Mouse (Mus musculus) midbrain, embryonic 15.5 days (tissue): ENCODE data around the gene Ppp2r1b. TPM values are rescaled to one million over a fixed set of nuclear protein-coding genes. Genes with fewer than 3 reads are reported as not detected.

Experiments used
- ATAC-seq: fragments of 200-750 bp; cut with Nextera tagmentation; replicated peaks from 2 replicates; pipeline ENCODE4 v1.8.0; 2017; ENCODE audit warnings: moderate TSS enrichment
- H3K27ac ChIP-seq: fragments of 300-500 bp; sonication (generic); 2 replicates; pipeline ENCODE4 v1.5.1; 2015; ENCODE audit warnings: mild to moderate bottlenecking, inconsistent platforms
- H3K27me3 ChIP-seq: fragments of 300-500 bp; sonication (generic); replicated peaks from 2 replicates; pipeline ENCODE4 v1.6.1; 2015; ENCODE audit warnings: inconsistent platforms
- H3K36me3 ChIP-seq: fragments of 300-500 bp; sonication (generic); replicated peaks from 2 replicates; pipeline ENCODE4 v1.6.1; 2015; ENCODE audit warnings: inconsistent platforms
- H3K4me1 ChIP-seq: fragments of 300-500 bp; sonication (generic); 2 replicates; pipeline ENCODE4 v1.6.1; 2015; ENCODE audit warnings: inconsistent platforms
- H3K4me2 ChIP-seq: fragments of 300-500 bp; sonication (generic); 2 replicates; pipeline ENCODE4 v1.6.1; 2015; ENCODE audit warnings: inconsistent platforms, mild to moderate bottlenecking, moderate library complexity
- H3K4me3 ChIP-seq: fragments of 300-500 bp; sonication (generic); 2 replicates; pipeline ENCODE4 v1.5.1; 2015; ENCODE audit warnings: mild to moderate bottlenecking, inconsistent platforms
- H3K9ac ChIP-seq: fragments of 300-500 bp; sonication (generic); 2 replicates; pipeline ENCODE4 v1.6.1; 2015; ENCODE audit warnings: mild to moderate bottlenecking, inconsistent platforms
- H3K9me3 ChIP-seq: fragments of 300-500 bp; sonication (generic); 2 replicates; pipeline ENCODE4 v1.6.1; 2016; ENCODE audit warnings: inconsistent platforms
- WGBS: fragments of 180-500 bp; shearing (Covaris S2); methylation state at CpG from one replicate; pipeline ENCODE4 v1.1.7; 2015; ENCODE audit warnings: mixed read lengths; 5-methylcytosine and 5-hydroxymethylcytosine counted together
- polyA plus RNA-seq: library from polyadenylated mRNA; unstranded; fragments of >200 nt; fragmentation: Nextera tagmentation; extraction: Ambion mirVana; gene quantifications from 2 replicates; pipeline ENCODE4 v1.2.1, GENCODE M21; 2015

Ppp2r1b gene
- 41.6 and 42.5 TPM in 2 replicates for polyA plus RNA-seq

DNA sequence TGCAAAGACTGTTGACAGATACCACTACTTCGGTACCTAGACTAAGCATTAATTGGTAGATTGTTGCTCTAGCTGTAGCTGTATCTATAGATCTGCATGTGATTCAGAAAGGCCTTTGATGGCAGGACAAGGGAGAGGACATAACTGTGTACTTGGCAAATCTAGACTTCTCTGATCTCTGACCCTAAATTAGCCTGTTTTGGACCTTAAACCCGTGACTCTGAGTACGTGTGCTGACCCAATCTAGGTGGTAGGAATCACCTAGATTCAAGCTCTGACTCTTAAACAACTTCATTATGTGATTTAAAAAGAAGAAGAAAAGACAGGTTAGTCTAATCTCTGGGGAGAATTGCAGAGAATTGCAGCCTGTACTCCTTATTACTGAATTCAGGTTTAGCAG lies at the start of gene Ppp2r1b:
TSS of gene Ppp2r1b (plus strand) at position 221 of the 400 bp plus-strand sequence.
- Histone ChIP-seq H3K9ac (no peak within 1 kb of the TSS), H3K9me3 (no peaks in the 10 kb centered on the region), H3K27ac (no peak within 1 kb of the TSS), H3K4me1 (no peaks in the 10 kb centered on the region), H3K27me3 (no peaks in the 10 kb centered on the region), H3K36me3 (peaks cover 13% of the 10 kb centered on the region), H3K4me2 (no peak within 1 kb of the TSS), H3K4me3 (no peak within 1 kb of the TSS)
- ATAC-seq = no peak
- WGBS = 96% methylated on average over 3 of the region's 3 CpGs

DNA sequence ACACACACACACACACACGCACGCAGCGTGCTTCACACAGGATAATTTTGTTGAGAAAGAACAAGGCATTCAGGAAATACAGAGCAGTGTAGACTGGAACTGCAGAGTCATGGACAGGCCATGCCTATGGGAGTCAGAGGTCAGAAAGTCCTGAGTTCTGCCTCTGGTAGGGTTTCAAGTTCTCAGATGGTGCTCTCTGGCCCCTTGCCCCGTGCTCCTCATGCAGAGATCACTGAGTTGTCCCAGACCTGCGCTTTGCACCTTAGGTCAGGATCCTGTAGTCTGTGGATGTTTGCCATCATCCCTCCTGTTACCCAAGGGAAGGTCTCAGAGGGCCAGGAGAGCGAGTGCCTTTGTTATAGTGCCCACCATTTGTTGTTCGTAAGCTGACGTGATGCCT lies 48.3 kb upstream of the Ppp2r1b start:
- H3K4me2 ChIP-seq = no peak overlapping the region
- H3K9me3 ChIP-seq = no peaks in the 10 kb centered on the region
- H3K36me3 ChIP-seq = peaks cover 8% of the 10 kb centered on the region
- no peak overlapping the region for H3K9ac ChIP-seq
- H3K4me1 ChIP-seq = no peaks in the 10 kb centered on the region
- H3K27ac ChIP-seq = no peak overlapping the region
- WGBS = 93% methylated on average over 8 of the region's 8 CpGs
- no peak for ATAC-seq
- no peaks in the 10 kb centered on the region for H3K27me3 ChIP-seq
- H3K4me3 ChIP-seq = no peak overlapping the region

DNA sequence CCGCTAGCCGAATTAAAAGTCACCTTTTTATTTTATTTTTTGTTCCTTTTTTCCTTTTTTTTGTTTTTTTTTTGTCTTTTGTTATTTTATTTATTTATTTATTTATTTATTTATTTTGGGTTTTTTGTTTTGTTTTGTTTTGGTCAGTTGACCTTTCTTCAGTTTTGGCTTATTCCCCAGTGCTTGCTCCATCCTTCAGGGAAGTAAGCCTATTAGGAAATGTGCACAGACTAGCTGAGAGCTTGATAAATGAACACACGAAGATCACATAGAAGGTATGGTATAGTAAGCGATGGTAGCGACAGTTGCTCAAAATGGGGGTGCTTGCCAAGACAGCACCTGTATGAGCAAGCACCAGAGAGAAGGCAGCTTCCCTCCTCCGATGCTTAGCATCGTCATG lies 47.5 kb upstream of the Ppp2r1b start:
- Histone ChIP-seq H3K27ac (no peak overlapping the region), H3K27me3 (no peaks in the 10 kb centered on the region), H3K4me3 (no peak overlapping the region), H3K36me3 (peaks cover 5% of the 10 kb centered on the region; the same call in 1 of the 2 replicates), H3K4me2 (no peak overlapping the region), H3K4me1 (no peaks in the 10 kb centered on the region), H3K9ac (no peak overlapping the region), H3K9me3 (no peaks in the 10 kb centered on the region)
- WGBS = 96% methylated on average over 7 of the region's 7 CpGs
- no peak for ATAC-seq

DNA sequence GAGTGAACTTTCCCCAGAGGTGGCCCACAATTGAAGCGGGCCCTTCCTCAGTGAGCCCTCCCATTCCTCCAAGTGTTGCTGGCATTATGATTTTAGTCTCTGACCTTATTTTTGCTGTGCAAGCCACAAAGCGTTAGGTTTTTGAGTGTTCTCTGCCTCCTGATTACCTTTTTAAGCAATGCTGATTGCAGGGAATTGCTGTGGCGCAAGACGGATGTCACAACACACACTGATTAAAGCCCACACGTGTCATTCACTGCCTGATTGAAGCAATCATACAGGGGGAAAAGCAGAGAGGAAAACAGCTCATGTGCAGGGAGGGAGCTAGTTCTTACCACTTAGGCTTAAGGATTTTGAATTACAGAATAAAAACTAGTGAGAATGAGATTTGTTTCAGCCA lies 46.7 kb upstream of the Ppp2r1b start:
- Histone ChIP-seq H3K4me3 (no peak overlapping the region), H3K4me1 (no peaks in the 10 kb centered on the region), H3K36me3 (peaks cover 10% of the 10 kb centered on the region; the same call in 1 of the 2 replicates), H3K27me3 (no peaks in the 10 kb centered on the region), H3K9me3 (no peaks in the 10 kb centered on the region), H3K4me2 (no peak overlapping the region), H3K9ac (no peak overlapping the region), H3K27ac (no peak overlapping the region)
- WGBS = 87% methylated on average over 5 of the region's 5 CpGs
- ATAC-seq = no peak

DNA sequence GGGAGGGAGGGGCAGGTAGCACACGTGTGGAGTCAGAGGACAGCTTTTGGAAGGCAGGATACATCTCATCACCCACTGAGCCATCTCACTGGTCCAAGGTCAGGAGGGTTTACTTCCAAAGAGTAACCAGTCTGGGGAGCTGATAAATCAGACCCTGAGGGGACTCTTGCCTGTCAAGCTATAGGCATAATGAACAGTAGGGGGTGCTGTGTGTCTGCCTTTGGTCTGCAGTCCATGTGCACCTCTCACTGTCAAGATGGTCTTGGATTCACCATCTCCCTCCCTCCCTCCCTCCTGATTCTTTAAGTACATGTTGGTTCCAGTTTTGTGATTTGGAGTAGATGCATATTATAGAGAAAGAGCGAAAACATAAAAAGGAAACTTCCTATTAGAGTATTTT lies 44.1 kb upstream of the Ppp2r1b start:
- Histone ChIP-seq H3K36me3 (peaks cover 27% of the 10 kb centered on the region; the same call in 1 of the 2 replicates), H3K27ac (no peak overlapping the region), H3K9ac (no peak overlapping the region), H3K4me2 (no peak overlapping the region), H3K4me3 (no peak overlapping the region), H3K9me3 (no peaks in the 10 kb centered on the region), H3K27me3 (no peaks in the 10 kb centered on the region), H3K4me1 (no peaks in the 10 kb centered on the region)
- 65% methylated on average over 2 of the region's 2 CpGs for WGBS
- ATAC-seq = no peak

DNA sequence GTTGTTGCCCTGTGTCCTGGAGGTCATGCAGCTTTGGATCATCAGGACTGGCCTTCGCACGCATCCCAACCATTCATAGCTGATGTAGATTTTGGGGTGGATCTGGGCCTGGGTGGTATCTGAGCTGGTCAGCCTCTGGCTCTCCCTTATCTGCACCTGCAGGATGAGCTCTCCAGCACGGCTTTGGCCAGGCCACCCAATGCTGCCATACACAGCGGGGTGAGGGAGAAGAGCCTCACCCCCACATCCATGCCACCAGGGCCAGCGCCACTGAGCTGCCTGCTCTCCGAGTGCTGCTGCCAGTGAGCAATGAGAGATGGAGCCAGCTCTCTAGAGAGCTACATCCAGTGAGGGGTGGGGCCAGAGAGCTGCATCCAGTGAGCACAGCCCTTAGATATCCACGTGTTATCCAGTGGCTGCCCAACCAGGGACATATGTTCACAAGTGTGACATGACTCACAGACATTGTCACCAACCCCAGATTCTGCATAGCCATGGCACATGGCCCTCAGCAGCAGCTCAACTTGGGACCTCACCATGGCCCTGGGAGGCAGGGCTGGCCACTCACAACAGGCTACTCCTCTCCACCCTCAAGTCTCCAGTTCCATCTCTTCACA lies 41.9 kb upstream of the Ppp2r1b start:
- H3K36me3 ChIP-seq = peaks cover 41% of the 10 kb centered on the region; the same call in 1 of the 2 replicates
- H3K27ac ChIP-seq = no peak overlapping the region
- H3K4me3 ChIP-seq = no peak overlapping the region
- ATAC-seq = no peak
- H3K27me3 ChIP-seq = no peaks in the 10 kb centered on the region
- H3K9ac ChIP-seq = no peak overlapping the region
- 91% methylated on average over 7 of the region's 7 CpGs for WGBS
- H3K4me1 ChIP-seq = no peaks in the 10 kb centered on the region
- no peak overlapping the region for H3K4me2 ChIP-seq
- no peaks in the 10 kb centered on the region for H3K9me3 ChIP-seq

DNA sequence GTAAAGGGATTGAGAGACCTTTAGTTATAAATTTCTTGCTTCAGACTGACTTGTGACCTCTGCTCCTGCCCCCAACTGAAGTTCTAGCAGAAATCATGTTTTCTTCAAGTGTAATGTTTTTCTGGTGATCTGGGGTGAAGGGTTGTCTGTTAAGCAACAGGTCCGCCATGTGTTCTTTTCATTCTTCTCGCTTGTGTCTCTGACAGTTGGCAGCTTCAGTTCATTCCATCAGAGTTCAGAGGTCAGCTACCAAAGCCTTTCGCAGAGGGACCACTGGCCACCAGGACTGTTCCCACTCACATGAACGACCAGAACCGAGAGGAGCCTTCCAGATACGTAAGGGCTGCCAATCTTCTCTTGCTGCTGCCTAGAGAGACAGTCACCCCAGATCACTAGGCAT lies 36.6 kb upstream of the Ppp2r1b start:
- no peak overlapping the region for H3K27ac ChIP-seq
- H3K4me3 ChIP-seq = no peak overlapping the region
- no peak overlapping the region for H3K9ac ChIP-seq
- ATAC-seq = no peak
- no peak overlapping the region for H3K4me2 ChIP-seq
- H3K9me3 ChIP-seq = no peaks in the 10 kb centered on the region
- peaks cover 50% of the 10 kb centered on the region for H3K36me3 ChIP-seq
- H3K27me3 ChIP-seq = no peaks in the 10 kb centered on the region
- no peaks in the 10 kb centered on the region for H3K4me1 ChIP-seq
- 86% methylated on average over 6 of the region's 6 CpGs for WGBS

DNA sequence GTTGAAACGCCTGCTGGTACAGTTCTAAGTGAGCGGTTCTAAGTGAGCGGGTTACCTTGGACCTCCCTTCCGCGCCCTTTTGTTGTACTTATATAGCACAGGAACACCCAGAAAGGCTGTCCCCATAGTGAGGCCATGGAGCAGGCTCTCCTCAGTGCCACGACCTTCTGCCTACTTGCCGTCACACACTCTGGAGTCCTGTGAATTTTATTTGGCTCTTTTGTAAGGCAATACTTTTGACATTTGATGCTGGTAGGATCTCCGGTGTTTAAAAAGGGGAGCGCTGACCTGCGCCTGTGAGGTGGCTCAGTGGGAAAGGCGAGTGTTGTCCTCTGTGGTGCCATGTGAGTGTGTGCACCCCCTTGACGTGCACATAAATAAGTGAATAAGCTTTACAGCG lies 36.0 kb upstream of the Ppp2r1b start:
- Histone ChIP-seq H3K4me3 (no peak overlapping the region), H3K9me3 (no peaks in the 10 kb centered on the region), H3K4me2 (no peak overlapping the region), H3K9ac (no peak overlapping the region), H3K27me3 (no peaks in the 10 kb centered on the region), H3K4me1 (no peaks in the 10 kb centered on the region), H3K36me3 (peaks cover 48% of the 10 kb centered on the region), H3K27ac (no peak overlapping the region)
- WGBS = 90% methylated on average over 13 of the region's 13 CpGs
- no peak for ATAC-seq

DNA sequence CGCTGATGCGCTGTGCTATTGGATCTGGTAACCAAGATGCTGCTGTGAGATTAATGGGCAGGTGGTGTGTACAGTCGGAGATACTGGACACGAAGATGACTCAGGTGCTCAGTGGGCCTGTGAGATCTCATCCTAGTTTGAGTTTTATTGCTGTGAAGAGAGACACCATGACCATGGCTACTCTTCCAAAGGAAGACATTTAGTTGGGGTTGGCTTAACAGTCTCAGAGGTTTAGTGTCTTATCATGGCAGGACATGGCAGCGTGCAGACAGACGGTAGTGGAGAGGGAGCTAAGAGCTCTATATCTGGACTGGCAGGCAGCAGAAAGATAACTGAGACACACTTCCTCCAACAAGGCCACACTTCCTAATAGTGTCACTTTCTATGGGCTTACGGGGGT lies 33.9 kb upstream of the Ppp2r1b start:
- Histone ChIP-seq H3K27ac (no peak overlapping the region), H3K4me1 (no peaks in the 10 kb centered on the region), H3K4me3 (no peak overlapping the region), H3K9ac (no peak overlapping the region), H3K4me2 (no peak overlapping the region), H3K27me3 (no peaks in the 10 kb centered on the region), H3K36me3 (peaks cover 37% of the 10 kb centered on the region), H3K9me3 (no peaks in the 10 kb centered on the region)
- WGBS = 96% methylated on average over 7 of the region's 7 CpGs
- no peak for ATAC-seq

DNA sequence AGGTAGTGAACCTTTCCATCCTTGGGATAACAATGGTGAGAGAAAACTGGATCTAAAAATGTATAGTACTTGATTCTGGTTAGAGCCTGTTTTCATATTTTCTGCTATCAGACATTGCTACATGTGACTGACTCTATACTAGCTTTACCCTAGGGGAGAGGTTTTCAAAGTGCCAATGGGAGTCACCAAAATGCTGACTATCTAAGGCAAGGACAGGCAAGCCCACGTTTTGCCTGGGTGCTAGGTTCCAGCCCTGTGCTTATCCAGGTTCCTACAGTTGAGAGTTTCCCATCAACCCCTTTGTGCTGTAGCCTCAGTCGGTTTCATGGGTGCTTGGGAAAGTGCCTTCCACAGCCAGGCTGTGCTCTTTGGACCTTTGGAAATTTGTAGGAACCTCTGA lies 33.4 kb upstream of the Ppp2r1b start:
- H3K27ac ChIP-seq = no peak overlapping the region
- H3K4me2 ChIP-seq = no peak overlapping the region
- H3K4me3 ChIP-seq = no peak overlapping the region
- H3K9me3 ChIP-seq = no peaks in the 10 kb centered on the region
- peaks cover 39% of the 10 kb centered on the region for H3K36me3 ChIP-seq
- no peak for ATAC-seq
- H3K9ac ChIP-seq = no peak overlapping the region
- WGBS = 76% methylated on average over 2 of the region's 2 CpGs
- H3K4me1 ChIP-seq = no peaks in the 10 kb centered on the region
- no peaks in the 10 kb centered on the region for H3K27me3 ChIP-seq

DNA sequence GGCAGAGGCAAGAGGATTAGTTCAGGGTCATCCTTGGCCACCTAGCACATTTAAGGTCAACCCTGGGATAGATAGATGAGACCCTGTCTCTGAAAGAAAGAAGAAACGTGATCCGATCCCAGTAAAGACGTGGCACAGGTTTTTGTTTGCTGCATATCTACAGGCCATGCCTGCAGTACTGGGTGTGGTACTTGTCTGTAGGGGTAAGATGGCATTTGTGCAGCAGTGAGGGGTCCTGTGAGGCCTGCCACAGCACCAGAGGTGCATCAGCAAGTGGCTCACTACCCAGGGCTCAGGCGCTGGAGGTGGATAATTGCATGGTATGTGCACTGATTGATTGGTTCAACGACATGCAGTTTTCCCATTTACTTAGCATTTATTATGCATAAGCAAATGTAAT lies 31.3 kb upstream of the Ppp2r1b start:
- Histone ChIP-seq H3K4me2 (no peak overlapping the region), H3K27ac (no peak overlapping the region), H3K27me3 (no peaks in the 10 kb centered on the region), H3K36me3 (peaks cover 23% of the 10 kb centered on the region), H3K4me3 (no peak overlapping the region), H3K9me3 (no peaks in the 10 kb centered on the region), H3K4me1 (no peaks in the 10 kb centered on the region), H3K9ac (no peak overlapping the region)
- 93% methylated on average over 5 of the region's 5 CpGs for WGBS
- ATAC-seq = no peak

DNA sequence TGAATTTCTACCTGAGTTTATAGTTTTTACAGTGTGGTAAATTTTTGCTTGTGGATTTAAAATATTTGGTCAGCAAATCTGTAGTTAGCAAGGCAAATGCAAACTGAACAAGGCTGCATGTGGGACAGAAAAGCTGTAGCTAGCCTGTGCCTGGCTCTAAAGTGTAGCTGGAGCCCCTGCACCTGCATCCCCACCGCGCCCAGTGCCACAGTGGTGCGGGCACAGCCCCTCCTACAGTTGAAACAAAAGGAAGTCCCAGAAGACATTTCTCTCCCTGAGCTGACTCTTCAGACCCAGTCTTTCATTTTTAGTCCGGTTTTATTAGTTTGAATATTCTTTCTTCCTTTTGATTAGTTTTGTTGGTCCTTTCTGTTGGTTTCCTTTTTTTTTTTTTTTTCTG lies 29.4 kb upstream of the Ppp2r1b start:
- Histone ChIP-seq H3K4me1 (no peaks in the 10 kb centered on the region), H3K36me3 (peaks cover 15% of the 10 kb centered on the region; the same call in 1 of the 2 replicates)
- 99% methylated on average over 4 of the region's 4 CpGs for WGBS

DNA sequence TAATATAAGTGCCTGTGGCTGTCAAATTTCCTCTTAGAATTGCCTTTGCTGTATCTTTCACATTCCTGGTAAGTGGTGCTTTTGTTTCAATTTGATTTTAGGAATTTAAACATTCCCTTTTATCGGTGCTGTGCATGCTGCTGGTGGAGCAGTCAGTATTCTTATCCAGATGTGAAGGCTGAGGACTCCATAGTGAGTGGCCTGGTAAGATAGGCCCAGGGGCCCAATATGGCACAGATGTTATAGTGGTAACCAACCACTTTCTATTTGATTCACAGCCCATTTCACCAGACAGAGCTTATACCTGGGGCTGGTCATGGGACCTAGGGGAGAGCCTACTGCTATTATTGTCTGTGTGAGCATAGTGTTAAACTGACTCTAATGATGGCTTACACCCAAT lies 28.6 kb upstream of the Ppp2r1b start:
- Histone ChIP-seq H3K4me1 (no peaks in the 10 kb centered on the region), H3K9ac (no peak overlapping the region), H3K9me3 (no peaks in the 10 kb centered on the region), H3K4me3 (no peak overlapping the region), H3K27ac (no peak overlapping the region), H3K27me3 (no peaks in the 10 kb centered on the region), H3K4me2 (no peak overlapping the region), H3K36me3 (peaks cover 15% of the 10 kb centered on the region; the same call in 1 of the 2 replicates)
- ATAC-seq = no peak
- WGBS = 100% methylated on average over 1 of the region's 1 CpGs

More for the DNA sequence above, 29.4 kb upstream of the Ppp2r1b start:
- Histone ChIP-seq H3K4me3 (no peak overlapping the region), H3K9me3 (no peaks in the 10 kb centered on the region), H3K27ac (no peak overlapping the region), H3K9ac (no peak overlapping the region), H3K4me2 (no peak overlapping the region), H3K27me3 (no peaks in the 10 kb centered on the region)
- ATAC-seq = no peak
